Mouse (Mus musculus) cerebellum, adult 9-11 months (tissue): Measurements from ENCODE around the gene Rsrc2.
"Not testable (repeated sequence)": the region's sequence is repeated elsewhere in the genome, so short reads cannot be mapped to it uniquely, and the experiment has no call there.

Source experiments
- DNase-seq: peaks from one replicate; pipeline ENCODE4 v3.0.0; 2022

Gene Rsrc2

DNA sequence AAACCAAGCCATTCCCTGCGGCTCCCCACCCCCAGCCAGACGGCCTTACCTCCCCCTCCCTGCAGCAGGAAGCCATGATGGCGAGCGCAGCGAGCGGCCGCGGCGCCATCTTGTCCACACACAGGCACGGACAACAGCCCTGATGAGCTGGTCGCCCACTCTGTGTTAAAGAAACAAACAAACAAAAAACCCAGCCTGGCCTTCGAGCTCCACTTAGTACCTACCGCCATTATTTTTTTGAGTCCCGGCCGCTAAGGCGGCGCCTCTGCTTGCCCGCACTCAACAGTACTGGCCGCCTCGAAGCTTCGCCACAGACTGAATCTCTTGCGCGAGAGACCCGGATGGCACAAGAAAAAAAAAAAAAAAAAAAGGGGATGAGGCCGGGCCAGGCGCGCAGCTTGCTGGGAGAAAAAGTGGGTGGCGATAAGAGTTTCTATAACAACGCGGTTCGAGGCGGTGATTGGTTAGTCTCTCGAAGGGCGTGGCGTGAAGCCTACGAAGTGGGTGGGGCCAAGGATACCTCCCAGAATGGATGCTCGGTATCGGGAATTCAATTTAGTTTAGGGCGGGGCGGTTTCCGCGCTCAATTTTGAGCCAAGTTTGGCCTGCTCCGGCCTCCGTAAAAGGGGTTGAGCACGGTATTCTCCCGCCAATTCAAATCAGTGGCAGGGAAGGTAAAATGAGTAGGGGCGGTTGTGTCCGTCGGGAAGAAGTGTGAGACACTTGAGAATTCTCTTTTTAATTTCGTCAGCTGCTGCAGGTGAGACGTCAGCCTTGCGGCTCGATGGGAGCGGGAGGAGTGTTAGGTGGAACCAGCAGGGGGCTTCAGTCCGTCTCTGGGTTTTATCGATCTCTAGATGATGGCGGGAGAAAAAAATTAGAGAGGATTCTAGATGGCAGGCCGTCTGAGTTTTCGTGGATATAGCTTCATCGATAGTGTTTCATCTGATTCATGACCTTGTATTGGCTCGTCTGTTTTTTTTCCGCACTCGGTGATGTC is at the start of gene Rsrc2, which contains the start of gene Kntc1:
Gene Rsrc2 (minus strand): TSS at position 350 of the 1,000 bp plus-strand sequence.
Gene Kntc1 (plus strand): TSS at position 652 of the 1,000 bp plus-strand sequence.
- DNase-seq, result peak; percentile 100

DNA sequence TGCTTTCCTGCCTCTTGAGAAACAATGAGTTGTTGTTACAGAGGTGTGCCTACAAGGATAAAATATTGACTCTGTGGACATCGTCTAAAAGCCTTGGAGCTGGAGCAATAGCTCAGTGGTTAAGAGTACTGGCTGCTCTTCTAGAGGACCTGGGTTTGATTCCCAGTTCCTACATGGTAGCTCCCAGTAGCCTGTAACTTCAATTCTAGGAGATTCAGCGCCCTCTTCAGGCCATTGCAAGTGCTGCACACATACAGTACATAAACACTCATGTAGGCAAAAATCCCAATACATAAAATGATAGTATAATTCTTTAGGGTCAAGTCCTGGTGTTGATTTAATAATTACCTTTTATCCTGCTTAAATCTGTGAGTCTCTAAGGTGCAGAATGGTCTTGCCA is 43.9 kb upstream of the Rsrc2 start:
- no peak for DNase-seq

DNA sequence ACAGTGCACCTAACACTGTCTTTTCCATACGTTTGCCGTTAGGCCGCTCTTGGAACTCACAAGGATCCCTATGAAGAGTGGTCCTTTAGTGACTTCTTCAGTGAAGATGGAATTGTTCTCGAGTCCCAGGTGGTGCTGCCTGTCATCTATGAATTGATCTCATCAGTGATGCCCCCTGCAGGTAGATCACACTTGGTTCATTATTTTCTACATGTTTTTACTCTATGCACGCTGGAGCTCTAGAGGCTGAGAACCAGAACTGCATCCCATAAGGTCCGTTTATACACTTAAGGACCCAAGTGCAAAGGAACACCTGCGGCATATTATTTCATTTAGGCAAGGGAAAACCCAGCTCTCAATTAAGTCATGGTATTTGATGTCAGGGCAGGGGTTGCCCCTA is 39.8 kb upstream of the Rsrc2 start:
- no peak for DNase-seq

DNA sequence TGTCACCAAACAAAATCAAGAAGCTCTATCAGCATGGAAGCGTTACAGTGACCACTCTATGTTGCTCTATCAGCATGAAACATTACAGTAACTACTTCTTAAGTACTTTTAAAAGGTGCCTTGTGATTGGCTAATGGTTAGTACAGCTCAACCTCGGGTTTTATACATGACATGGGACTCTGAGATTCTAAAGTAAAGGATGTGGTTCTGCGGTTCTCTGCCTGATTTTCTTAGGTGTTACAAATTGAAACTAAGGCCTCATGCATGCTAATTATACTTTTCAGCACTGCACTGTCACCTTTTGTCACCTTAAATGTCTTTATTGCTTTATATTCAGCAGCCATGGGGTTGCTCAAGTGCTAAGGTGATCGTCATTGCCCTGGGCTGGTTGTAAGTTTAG is 32.6 kb upstream of the Rsrc2 start:
- no peak for DNase-seq

DNA sequence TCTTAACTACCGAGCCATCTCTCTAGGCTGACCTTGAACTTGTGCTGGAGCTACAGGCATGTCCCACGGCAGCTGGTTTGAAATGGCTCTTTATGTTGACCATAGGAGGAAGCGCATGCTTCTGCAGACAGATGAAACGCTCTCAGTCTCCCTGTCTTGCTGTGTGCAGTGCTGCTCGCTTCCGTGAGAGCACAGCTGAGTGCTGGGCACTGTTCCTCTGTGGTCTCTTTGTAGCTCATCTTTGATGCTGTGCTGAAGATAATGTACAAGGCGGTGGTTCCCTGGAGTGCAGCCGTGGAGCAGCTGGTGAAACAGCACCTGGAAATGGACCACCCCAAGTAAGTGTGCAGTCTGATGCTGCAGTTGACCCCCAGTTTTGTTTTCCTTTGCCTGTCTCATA is 31.5 kb upstream of the Rsrc2 start:
- no peak for DNase-seq

DNA sequence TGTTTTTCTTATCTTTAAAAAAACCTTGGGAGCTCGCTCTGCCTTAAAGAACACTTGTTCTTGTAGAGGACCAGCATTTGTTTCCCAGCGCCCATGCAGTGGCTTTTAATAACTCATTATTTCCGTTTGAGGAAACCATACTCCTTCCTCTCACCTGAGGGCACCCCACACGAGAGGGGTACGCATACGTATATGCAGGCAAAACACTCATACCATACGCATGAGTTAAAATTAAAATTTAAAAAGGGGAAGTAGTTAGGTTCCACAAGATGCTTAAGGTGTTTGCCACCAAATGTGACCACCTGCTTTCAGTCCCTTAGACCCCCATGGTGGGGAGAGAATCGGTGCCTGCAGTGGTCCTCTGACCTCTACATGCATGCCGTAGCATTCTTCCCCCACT is 24.2 kb upstream of the Rsrc2 start:
- no peak for DNase-seq

DNA sequence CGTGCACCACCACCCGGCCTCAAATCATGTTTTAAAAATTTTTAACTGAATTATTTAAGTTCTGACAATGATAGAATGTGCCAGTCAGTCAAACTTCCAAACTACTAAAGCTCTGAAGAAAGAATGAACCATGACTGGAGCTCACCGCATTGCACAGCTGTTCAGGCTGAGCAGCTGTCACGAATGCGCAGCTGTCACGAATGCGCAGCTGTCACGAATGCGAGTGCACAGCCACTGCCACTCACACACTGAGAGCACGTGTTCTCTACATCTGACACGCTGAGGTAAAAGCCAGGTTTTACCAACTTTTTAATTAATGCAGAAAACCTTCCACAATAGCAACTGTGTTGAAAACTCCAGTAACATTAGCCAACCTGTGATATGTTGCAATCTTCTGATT is 17.2 kb upstream of the Rsrc2 start:
- not testable (repeated sequence) for DNase-seq

DNA sequence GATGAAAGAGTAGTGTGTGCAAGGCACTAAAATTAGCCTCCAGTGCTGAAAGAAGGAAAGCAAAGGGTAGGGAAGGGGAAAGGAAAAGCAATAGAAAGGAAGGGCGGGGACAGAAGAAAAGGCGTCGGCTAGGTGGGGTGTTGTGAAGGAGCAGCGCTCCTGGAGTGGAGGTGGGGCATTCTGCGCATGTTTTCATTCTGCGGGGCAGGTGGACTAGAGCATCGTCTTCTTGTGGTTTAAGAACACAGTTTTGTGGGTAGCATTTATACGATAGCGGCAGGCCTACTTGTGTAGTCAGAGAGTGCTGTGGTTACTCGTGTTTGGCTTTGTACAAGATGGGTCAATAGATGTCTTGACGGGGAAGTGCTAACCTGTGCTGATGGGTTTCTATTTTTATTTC is 16.3 kb upstream of the Rsrc2 start:
- DNase-seq, result no peak

DNA sequence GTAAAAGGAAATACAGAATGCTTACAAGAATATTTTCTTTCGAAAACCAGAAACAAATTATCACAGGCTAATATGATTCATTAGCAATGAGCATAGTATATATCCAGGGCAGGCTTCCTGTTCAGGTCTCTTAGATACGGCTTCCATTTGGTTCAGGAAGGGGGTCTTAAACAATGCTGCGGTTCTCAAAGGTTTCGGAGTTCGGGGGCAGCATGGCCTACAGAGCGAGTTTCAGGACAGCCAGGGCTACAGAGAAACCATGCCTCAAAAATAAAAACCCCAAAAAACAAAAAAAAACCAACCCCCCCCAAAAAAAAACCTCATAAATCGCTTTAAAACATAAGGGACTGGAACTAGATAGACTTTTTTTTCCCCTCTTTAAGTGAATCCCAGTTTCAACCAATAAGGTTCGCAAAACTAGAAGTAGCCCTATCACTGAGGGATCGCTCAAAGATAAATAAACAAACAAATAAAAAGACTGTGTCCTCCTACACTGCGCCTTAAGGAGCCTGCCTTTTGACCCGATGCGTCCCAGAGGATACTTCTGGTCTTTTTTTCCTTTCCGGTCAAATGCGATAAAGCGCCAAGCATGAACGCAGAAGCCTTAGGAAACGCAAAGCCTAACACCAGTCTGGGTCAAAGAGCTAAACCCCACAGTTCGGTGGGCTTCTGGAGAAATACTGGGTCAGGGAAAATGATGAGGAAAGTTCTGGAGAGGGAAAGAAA is 712 bp downstream of the Rsrc2 start:
- no peak for DNase-seq

DNA sequence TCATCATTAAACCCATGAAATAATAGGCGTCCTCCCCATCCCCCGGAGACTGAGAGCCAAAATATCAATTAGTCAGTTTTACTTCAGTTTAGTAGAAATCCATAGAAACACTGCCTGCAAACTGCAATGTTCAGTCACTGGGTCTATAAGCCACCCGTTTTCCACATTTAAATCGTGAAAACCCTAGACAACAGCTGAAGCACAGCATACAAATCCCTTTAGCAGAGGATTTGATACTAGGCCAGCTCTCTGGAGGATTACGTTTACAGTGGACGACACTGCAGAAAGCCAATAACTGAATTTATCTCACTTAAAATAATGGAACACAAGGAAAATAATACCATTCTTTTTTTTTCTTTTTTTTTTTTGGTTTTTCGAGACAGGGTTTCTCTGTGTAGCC is 1.6 kb downstream of the Rsrc2 start:
- no peak for DNase-seq

DNA sequence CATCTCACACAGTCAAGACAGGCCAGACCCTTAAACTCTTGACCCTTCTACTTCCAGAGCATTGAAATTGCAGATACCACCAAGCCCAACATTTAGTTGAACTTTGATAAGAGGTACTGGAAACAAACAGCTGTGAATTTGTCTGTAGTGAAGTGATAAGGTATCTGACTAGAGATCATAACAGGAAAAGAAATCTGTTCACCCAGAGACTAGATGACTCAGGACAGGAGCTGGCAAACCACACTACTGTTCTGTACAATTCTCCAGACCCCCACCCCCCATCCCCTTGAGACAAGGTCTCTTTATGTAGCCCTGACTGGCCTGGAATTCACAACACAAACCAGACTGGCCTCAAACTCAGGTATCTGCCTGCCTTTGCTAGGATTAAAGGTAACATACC is 3.0 kb downstream of the Rsrc2 start:
- DNase-seq, result no peak

DNA sequence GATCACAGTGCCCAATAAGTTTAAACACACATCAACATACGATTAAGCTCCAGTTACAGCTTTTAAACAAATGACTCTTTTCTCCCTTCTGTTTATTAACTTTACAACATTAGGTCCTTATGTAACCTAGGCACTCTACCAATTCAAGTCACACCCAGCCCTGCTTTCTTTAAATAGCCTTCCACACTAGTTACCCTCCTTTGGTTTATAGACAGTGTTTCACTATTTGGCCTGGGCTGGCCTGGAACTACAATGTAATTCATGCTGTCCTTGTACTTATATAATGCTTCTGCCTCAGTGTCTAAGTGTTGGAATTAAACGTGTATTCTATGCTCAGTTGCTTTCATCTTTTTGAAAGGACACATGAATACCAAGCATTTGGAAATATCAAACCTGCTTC is 4.9 kb downstream of the Rsrc2 start:
- no peak for DNase-seq

DNA sequence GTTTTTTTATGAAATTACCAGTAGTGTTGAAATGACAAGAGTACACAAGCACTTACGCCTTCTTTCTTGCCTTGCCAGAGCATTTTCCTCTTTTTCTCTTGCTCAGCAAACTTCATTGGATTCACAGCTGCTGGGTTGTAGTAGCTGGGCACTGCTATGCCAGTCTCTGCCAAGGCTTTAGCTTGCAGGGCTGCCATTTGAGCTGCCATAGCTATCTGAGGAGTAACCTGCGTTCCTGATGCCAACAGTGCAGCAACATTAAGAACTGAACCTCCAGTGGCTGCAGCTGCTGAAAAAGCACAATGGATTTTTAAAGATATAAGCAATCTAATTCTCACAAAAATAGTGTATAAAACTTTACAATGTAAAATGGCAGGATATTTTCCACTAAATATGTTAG is 18.2 kb downstream of the Rsrc2 start:
- no peak for DNase-seq

DNA sequence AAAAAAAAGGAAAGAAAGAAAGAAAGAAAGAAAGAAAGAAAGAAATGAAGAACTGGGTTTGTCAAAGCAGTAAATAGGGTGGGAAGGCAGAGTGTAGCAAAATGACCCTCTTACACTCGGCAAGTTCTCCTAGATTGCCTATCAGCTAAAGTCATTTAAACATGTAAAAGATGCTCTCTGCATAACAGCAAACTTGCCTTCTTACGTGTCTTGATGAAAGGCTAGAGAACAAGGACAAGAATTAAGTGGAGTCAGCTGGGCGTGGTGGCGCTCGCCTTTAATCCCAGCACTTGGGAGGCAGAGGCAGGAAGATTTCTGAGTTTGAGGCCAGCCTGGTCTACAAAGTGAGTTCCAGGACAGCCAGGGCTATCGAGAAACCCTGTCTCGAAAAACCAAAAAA is 25.4 kb downstream of the Rsrc2 start:
- not testable (repeated sequence) for DNase-seq

DNA sequence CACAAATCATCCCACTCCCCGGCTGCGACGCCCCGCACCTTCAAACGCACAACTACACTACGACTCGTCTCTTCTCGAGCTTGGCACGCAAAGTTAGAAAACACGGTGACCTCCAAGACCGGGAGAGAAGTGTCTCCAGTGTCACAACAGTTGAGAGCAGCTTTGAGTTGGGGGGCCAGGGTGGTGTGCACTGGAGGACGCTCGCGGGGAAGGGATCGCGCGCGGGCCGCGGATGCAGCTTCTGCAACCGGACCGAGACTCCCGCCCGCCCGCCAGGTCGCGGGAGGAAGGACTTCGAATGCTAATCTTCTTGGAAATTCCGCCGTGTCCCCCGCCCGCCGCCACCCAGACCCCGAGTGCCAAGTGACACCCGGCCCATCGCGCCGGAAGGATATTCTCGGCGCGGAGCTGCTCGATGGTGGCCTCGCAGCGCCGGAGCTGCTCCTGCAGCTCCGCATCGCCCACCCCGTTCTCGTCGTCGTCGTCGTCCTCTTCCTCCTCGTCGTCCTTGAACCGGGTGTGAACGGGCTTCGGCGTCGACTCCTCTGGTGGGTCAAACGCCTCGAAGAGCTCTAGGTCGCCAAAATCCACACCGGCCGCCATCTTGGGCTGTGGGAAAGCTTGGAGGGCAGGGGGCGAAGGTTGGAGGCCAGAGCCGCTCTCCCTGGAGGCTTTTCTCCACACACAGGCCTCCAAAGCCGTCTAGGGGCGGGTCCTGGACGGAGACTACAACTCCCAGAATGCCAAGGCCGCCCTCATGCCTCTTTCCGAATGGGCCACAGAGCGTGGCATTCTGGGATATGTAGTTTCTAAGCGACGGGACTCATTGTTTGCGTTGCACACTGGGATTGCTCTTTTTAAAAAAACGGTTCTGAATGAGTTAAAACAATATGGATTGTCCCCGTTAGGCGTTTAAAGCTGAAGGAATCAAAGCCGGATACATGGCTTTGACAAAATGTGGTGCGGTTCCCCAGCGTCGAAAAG is 28.6 kb downstream of the Rsrc2 start, which contains the start of gene Zcchc8:
Gene Zcchc8 (minus strand): TSS at position 773 of the 984 bp plus-strand sequence.
- DNase-seq, result peak; percentile 97

DNA sequence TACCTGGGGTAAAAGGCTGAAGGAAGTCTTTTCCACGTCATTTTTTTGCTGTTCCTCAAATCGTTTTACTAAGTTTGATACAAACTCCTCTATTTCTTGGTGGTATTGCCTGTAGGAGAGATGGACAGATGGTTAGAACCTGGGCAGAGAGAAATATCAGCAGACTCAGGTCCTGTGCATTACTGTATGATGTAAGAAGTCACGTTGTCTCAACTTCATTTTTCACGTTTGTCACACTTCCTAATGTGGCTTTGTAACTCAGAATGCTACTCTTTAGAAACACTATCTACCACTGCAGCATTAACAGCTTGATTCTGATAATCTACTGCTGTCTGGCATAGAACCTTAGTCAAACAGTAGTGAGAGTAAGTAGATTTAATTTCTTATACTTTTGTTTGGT is 34.6 kb downstream of the Rsrc2 start:
- no peak for DNase-seq

DNA sequence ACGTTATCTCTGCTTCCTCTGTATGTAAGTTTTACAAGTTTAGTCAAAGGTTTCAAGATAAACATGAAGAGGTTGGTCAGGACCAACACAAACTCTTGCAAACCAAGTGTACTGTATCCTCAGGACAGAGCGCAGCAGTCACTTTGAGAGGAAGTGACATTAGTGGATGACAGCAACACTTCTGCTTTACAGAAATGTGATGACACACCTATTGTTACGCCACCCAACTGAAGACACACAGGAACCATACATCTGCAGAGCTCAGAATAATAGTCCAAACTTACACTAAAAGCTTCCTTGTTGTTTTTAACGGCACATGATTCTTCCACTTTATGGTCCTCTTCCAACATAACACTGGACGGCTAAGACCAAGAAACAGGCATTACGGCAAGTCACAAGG is 35.4 kb downstream of the Rsrc2 start:
- DNase-seq, result no peak

DNA sequence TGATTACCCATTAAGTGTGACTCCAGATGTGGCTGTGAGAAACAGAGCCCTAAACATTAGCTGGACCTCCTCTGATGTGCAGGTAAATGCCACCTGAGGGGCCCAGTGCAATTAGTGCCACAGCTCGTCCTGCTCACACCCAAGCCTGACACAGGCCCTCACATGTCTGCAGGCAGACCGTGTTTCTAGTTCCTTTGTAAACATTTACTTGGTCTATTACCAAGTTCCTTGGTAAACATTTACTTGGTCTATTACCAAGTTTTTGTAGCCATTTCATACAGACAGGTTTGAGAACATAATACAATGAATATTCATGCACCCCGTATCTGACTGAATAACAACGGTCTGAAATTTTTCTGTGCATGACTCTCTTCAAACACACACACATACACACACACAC is 39.6 kb downstream of the Rsrc2 start:
- no peak for DNase-seq

DNA sequence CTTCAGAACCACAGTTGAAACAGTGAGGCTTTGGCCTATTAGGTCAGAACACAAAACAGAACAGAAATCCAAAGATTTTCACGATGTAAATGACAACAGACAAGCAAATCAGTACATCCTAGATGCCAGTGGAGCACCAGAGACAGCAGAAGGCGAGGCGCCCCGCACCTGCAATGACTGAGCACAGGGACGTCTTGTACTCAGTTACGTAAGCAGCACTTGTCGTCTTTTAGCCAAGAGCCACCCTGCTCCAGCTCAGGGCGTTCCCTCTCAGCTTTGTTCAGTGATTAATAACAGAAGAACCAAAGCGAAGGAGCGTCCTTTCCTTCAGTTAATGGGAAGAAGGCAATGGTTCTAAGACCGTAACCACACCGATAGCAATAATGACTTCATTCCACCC is 40.6 kb downstream of the Rsrc2 start:
- no peak for DNase-seq

DNA sequence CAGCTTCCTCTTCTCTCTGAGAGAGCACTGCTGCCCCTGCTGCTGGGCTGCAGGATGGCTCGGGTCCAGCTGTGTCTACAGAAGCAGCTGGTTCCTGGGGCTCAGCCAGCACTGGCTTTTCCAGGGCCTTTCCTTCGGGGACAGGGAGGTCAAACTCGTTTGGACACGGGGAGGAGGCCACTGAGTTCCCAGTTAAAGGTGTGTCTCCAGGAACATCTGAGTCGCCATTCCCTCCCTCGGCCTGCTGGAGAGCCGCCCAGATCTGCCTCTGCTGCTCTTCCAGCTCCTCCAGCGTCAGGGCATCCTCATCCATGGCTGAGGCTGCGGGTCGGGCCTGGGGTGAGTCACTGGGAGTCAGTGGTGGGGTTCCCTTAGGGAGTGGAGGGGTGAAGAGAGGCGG is 48.6 kb downstream of the Rsrc2 start:
- peak; percentile 38 for DNase-seq

DNA sequence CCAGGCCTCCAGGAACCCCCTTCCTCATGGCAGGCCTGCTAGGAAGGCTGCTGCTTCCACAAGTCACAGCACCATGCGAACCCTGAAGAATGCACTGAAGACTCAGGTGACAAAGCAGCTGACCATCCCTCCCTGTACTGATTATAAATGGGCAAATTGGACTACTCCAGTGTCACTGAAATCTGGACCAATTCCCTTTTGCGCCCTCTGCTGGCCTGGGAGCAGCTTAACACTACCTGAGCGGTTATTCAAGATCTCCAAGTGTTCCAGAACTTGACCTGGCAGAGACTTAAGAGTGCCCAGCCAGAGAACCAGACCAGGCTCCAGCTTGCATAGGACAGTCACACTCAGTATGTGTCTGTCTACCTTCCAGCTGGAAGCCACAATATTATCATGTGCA is 50.0 kb downstream of the Rsrc2 start:
- DNase-seq, result peak; percentile 81

DNA sequence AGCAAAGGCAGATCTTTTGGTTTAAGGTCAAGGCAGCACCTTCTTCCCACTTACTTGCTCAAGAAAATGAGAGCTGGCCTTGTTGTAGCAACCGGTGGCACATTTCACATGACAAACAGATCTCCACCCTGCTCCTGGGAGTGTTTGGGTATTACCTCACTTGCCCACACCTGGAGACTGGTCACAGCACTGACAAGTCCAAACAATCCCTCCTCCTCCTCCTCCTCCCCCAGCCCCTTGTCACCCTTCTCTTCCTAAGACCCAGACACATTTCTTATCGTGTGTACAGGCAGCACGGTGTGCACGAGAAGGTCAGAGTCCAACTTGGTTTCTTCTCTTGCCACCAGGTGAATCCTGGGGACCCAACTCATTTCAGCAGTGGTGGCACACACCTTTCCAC is 52.3 kb downstream of the Rsrc2 start:
- no peak for DNase-seq

DNA sequence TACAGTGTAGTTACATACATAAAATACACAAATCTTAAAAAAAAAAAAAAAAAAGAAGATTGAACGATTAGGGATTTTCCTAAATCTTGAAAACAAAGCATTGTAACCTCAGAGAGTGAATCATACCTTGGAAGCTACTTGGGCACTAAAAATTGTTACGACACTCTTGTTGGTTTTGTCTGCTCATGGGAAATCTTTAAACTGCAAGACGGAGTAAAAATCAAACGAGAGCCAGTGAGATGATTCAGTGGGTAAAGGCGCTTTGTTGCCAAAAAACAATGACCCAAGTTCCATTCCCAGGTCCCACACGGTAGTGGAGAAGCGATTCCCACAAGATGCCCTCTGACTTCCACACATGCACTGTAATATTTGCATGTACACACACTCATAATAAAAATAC is 53.0 kb downstream of the Rsrc2 start:
- DNase-seq, result no peak
